Mouse (Mus musculus): Measurements from ENCODE around the gene Cmip.
A peak's percentile ranks its signal among the peaks of the same experiment; 100 is the strongest.

The Cmip gene

GRCm38 (mm10) chr8:117378625-117379024 lies 121.8 kb downstream of the Cmip start:
- 0 out of 2 replicates have a peak, but pooled peaks have one; percentile 7 for ATAC-seq (ENCODE audit: low TSS enrichment)

- peak; percentile 81 for ATAC-seq (ENCODE audit: low TSS enrichment)
These were observed 122.3 kb downstream of the Cmip start for GRCm38 (mm10) chr8:117379131-117379530.

- peak; percentile 41 for ATAC-seq (ENCODE audit: low TSS enrichment)
These were observed 123.9 kb downstream of the Cmip start for GRCm38 (mm10) chr8:117380796-117381195.

GRCm38 (mm10) chr8:117386142-117386541 lies 129.3 kb downstream of the Cmip start:
- 0 out of 2 replicates have a peak, but pooled peaks have one; percentile 23 for ATAC-seq (ENCODE audit: low TSS enrichment)

- ATAC-seq (ENCODE audit: low TSS enrichment): no peak
These were observed 130.8 kb downstream of the Cmip start for GRCm38 (mm10) chr8:117387642-117388041.

- ATAC-seq (ENCODE audit: low TSS enrichment): no peak
These were observed 131.5 kb downstream of the Cmip start for GRCm38 (mm10) chr8:117388370-117388769.

- ATAC-seq (ENCODE audit: low TSS enrichment): no peak
These were observed 137.0 kb downstream of the Cmip start for GRCm38 (mm10) chr8:117393853-117394252.

- peak; percentile 87 for ATAC-seq (ENCODE audit: low TSS enrichment)
These were observed 138.2 kb downstream of the Cmip start for GRCm38 (mm10) chr8:117395055-117395454.

- ATAC-seq (ENCODE audit: low TSS enrichment): no peak
These were observed 140.0 kb downstream of the Cmip start for GRCm38 (mm10) chr8:117396884-117397283.

- peak; percentile 41; the same call in 1 of the 2 replicates for ATAC-seq (ENCODE audit: low TSS enrichment)
These were observed 140.9 kb downstream of the Cmip start for GRCm38 (mm10) chr8:117397751-117398150.

GRCm38 (mm10) chr8:117399229-117399628 lies 142.4 kb downstream of the Cmip start:
- ATAC-seq (ENCODE audit: low TSS enrichment): no peak

GRCm38 (mm10) chr8:117400820-117401219 lies 144.0 kb downstream of the Cmip start:
- ATAC-seq (ENCODE audit: low TSS enrichment): no peak

GRCm38 (mm10) chr8:117401880-117402279 lies 145.0 kb downstream of the Cmip start:
- ATAC-seq (ENCODE audit: low TSS enrichment): no peak

- ATAC-seq (ENCODE audit: low TSS enrichment): no peak
These were observed 146.2 kb downstream of the Cmip start for GRCm38 (mm10) chr8:117402911-117403704.

GRCm38 (mm10) chr8:117403705-117404476 lies 147.0 kb downstream of the Cmip start:
- ATAC-seq (ENCODE audit: low TSS enrichment): peak; percentile 71

- ATAC-seq (ENCODE audit: low TSS enrichment): peak; percentile 41
These were observed 149.2 kb downstream of the Cmip start for GRCm38 (mm10) chr8:117406081-117406480.

GRCm38 (mm10) chr8:117408634-117409033 lies 151.8 kb downstream of the Cmip start:
- no peak for ATAC-seq (ENCODE audit: low TSS enrichment)

GRCm38 (mm10) chr8:117409056-117409455 lies 152.2 kb downstream of the Cmip start:
- no peak for ATAC-seq (ENCODE audit: low TSS enrichment)

GRCm38 (mm10) chr8:117410391-117410790 lies 153.5 kb downstream of the Cmip start:
- ATAC-seq (ENCODE audit: low TSS enrichment): no peak

- ATAC-seq (ENCODE audit: low TSS enrichment): no peak
These were observed 154.0 kb downstream of the Cmip start for GRCm38 (mm10) chr8:117410901-117411300.

GRCm38 (mm10) chr8:117412232-117412631 lies 155.4 kb downstream of the Cmip start:
- ATAC-seq (ENCODE audit: low TSS enrichment): no peak

- no peak for ATAC-seq (ENCODE audit: low TSS enrichment)
These were observed 161.0 kb downstream of the Cmip start for GRCm38 (mm10) chr8:117417830-117418229.

All from frontal cortex, adult (tissue).